Mouse (Mus musculus) neural tube, embryonic 14.5 days (tissue): ENCODE measurements around the gene Prdx5. TPM values are rescaled to one million over a fixed set of nuclear protein-coding genes. Genes with fewer than 3 reads are reported as not detected.

Experiments used
- ATAC-seq: fragments of 200-750 bp; cut with Nextera tagmentation; 2 replicates; pipeline ENCODE4 v1.8.0; 2017; ENCODE audit warnings: low read depth, mild to moderate bottlenecking, moderate TSS enrichment, moderate library complexity
- H3K27ac ChIP-seq: fragments of 300-500 bp; sonication (generic); 2 replicates; pipeline ENCODE4 v1.5.1; 2014; ENCODE audit warnings: low read depth, mild to moderate bottlenecking, control low read depth, low read length, moderate library complexity, mixed read lengths
- H3K27me3 ChIP-seq: fragments of 300-500 bp; sonication (generic); 2 replicates; pipeline ENCODE4 v1.6.1; 2014; ENCODE audit warnings: low read length; ENCODE audit not compliant: control insufficient read depth, insufficient read depth
- H3K36me3 ChIP-seq: fragments of 300-500 bp; sonication (generic); 2 replicates; pipeline ENCODE4 v1.6.1; 2014; ENCODE audit warnings: low read length, mixed read lengths; ENCODE audit not compliant: control insufficient read depth, insufficient read depth
- H3K4me1 ChIP-seq: fragments of 300-500 bp; sonication (generic); 2 replicates; pipeline ENCODE4 v1.6.1; 2014; ENCODE audit warnings: low read length; ENCODE audit not compliant: control insufficient read depth, insufficient read depth
- H3K4me2 ChIP-seq: fragments of 300-500 bp; sonication (generic); 2 replicates; pipeline ENCODE4 v1.6.1; 2014; ENCODE audit warnings: mild to moderate bottlenecking, low read depth, low read length, control low read depth
- H3K4me3 ChIP-seq: fragments of 300-500 bp; sonication (generic); 2 replicates; pipeline ENCODE4 v1.5.1; 2014; ENCODE audit warnings: low read depth, low read length, control low read depth, mixed read lengths
- H3K9ac ChIP-seq: fragments of 300-500 bp; sonication (generic); replicated peaks from 2 replicates; pipeline ENCODE4 v1.6.1; 2014; ENCODE audit warnings: low read depth, mild to moderate bottlenecking, control low read depth, low read length, mixed read lengths
- H3K9me3 ChIP-seq: fragments of 300-500 bp; sonication (generic); 2 replicates; pipeline ENCODE4 v1.6.1; 2016; ENCODE audit warnings: low read length; ENCODE audit not compliant: control insufficient read depth
- WGBS: fragments of 180-500 bp; shearing (Covaris S2); extraction: QIAGEN DNeasy Blood & Tissue Kit; methylation state at CpG from one replicate; pipeline ENCODE4 v1.1.7; 2014; 5-methylcytosine and 5-hydroxymethylcytosine counted together
- polyA plus RNA-seq: library from polyadenylated mRNA; unstranded; fragments of >200 nt; fragmentation: Nextera tagmentation; extraction: Ambion mirVana; gene quantifications from 2 replicates; pipeline ENCODE4 v1.2.1, GENCODE M21; 2014

The Prdx5 gene
- polyA plus RNA-seq: 240 and 272 TPM in 2 replicates

DNA sequence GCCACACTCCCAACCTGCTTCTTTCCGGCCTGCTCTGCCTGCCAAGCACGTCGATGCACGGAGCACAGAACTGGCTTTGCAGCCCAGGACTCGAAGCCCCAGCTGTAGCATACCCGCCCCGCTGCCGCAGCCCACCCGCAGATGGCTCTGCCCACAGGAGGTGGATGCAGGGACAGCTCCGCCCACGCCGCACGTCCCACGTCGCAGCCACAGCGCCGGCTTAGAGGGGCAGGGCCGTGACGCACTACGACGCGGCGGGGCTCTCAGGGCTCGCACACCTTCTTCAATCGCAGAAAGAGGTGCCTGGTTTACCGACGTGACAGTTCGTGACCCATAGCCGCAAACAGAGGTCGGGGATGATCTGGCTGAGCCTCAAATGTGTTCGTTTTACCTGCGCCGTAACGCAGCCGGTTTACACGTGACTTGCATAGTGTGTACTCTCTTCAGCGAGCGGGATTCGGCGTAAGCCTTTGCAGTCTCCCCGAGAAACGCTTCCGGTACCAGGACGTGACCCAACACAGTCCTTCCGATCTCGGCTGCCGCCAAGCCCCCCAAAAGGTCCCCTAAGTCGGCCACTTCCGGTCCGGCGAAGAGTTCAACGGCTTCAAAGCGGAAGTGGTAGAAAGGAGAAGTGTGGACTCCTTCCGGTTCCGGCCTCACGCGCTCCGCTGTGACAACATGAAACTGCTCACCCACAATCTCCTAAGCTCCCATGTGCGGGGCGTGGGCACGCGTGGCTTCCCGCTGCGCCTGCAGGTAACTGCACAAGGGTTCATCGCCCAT, at the start of gene Prdx5, which contains the start of gene Trmt112:
TSS of gene Prdx5 (minus strand) at position 600 of the 783 bp plus-strand sequence.
TSS of gene Trmt112 (plus strand) at position 192 of the 783 bp plus-strand sequence.
- Histone ChIP-seq H3K4me2 (peak within 1 kb of the TSS; percentile 70), H3K36me3 (peaks cover 28% of the 10 kb centered on the region), H3K27me3 (no peaks in the 10 kb centered on the region), H3K27ac (peak within 1 kb of the TSS; percentile 98), H3K4me1 (peaks cover 18% of the 10 kb centered on the region), H3K4me3 (peak within 1 kb of the TSS; percentile 55), H3K9me3 (no peaks in the 10 kb centered on the region), H3K9ac (peak within 1 kb of the TSS; percentile 68)
- WGBS: under 1% methylated on average over 65 of the region's 65 CpGs
- peak; percentile 93 for ATAC-seq

DNA sequence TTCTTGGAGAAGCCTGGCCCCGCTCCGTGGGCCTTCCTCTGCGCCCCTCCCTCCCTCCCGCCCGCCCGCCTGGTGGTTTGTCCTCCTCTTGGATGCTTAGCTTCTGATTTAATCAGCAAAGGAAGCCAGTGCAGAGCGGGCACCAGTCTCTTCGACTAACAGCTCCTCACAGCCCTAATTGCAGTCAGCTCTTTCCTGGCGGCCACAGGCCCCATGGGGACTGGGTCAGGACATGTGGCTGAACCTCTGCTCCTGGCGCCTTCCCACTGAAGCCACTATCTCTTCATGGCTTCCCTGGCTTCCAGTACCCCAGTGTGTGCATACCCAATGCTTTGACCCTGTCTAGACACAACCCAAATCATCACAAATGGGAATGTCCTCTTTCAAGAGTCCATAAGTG, 46.6 kb upstream of the Prdx5 start:
- Histone ChIP-seq H3K27me3 (no peaks in the 10 kb centered on the region), H3K4me3 (no peak overlapping the region), H3K36me3 (peaks cover 8% of the 10 kb centered on the region; the same call in 1 of the 2 replicates), H3K4me1 (peaks cover 3% of the 10 kb centered on the region; the same call in 1 of the 2 replicates), H3K4me2 (no peak overlapping the region), H3K9me3 (no peaks in the 10 kb centered on the region), H3K27ac (no peak overlapping the region), H3K9ac (no peak overlapping the region)
- WGBS: 79% methylated on average over 10 of the region's 10 CpGs
- ATAC-seq: no peak

DNA sequence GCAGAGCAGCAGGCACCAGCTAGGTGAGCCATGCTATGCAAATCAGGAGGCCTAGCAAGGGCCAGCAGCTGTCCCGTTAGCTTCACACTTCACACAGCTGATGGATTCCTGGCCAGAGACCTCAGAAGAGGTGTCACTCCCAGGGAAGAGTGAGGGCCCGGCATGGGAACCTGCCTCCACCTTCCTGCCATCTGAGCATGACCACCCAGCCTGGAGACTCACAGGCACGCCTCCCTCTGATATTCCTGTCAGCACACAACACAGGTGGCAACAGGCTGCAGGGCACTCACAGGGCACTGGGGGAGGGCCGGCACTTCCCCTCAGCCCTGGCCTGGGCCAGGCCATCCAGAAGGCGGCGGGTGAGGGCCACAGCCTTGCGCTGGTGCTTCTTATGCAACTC, 45.5 kb upstream of the Prdx5 start:
- no peak for ATAC-seq

DNA sequence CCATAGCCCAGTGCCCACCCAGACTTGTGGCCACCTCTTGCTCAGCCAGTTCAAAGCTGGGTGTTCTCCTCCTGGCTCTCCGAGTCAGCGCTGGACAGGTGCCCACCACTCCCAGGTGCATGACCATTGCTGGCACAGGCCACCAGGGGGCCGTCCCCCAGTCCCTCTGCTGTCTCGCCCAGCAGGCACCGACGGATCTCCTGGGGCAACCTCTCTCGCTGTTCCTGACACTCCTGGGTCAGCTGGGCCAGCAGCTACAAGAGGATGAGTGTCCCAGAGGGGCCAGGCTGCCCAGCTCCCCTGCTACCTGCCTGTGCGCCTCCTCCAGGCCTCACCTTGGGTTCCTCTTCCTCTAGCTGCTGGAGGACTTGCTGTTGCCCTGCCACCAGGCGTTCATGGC, 44.1 kb upstream of the Prdx5 start:
- Histone ChIP-seq H3K27ac (no peak overlapping the region), H3K4me2 (no peak overlapping the region), H3K27me3 (no peaks in the 10 kb centered on the region), H3K36me3 (peaks cover 8% of the 10 kb centered on the region; the same call in 1 of the 2 replicates), H3K9ac (no peak overlapping the region), H3K4me1 (peaks cover 10% of the 10 kb centered on the region; the same call in 1 of the 2 replicates), H3K9me3 (no peaks in the 10 kb centered on the region), H3K4me3 (no peak overlapping the region)
- no peak for ATAC-seq
- WGBS: 57% methylated on average over 9 of the region's 9 CpGs

More for the DNA sequence above, 45.5 kb upstream of the Prdx5 start:
- Histone ChIP-seq H3K4me3 (no peak overlapping the region), H3K27ac (no peak overlapping the region), H3K9ac (no peak overlapping the region), H3K4me1 (peaks cover 3% of the 10 kb centered on the region; the same call in 1 of the 2 replicates), H3K36me3 (peaks cover 8% of the 10 kb centered on the region; the same call in 1 of the 2 replicates), H3K9me3 (no peaks in the 10 kb centered on the region), H3K4me2 (no peak overlapping the region), H3K27me3 (no peaks in the 10 kb centered on the region)
- 84% methylated on average over 7 of the region's 7 CpGs for WGBS

DNA sequence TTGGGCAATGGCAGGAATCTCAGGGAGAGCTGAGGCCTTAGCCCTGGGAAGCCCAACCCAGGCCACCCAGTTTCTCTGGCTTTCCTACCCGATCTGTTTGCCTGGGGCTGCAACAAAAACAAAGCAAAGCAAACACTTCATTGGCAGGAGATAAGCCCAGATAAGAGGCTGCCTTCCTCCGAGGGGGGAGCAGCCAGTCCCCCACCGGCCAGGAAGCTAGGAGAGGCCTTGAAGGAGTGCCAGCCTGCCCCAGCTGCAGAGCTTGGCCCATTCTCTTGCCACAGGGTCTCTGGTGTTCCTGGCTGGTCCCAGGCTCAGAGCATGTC, 42.8 kb upstream of the Prdx5 start:
- no peak overlapping the region for H3K9ac ChIP-seq
- H3K27me3 ChIP-seq: no peaks in the 10 kb centered on the region
- no peak for ATAC-seq
- 54% methylated on average over 3 of the region's 3 CpGs for WGBS
- peak overlapping the region; percentile 43; the same call in 1 of the 2 replicates for H3K4me3 ChIP-seq
- H3K27ac ChIP-seq: no peak overlapping the region
- H3K36me3 ChIP-seq: peaks cover 8% of the 10 kb centered on the region; the same call in 1 of the 2 replicates
- peak overlapping the region; percentile 97; the same call in 1 of the 2 replicates for H3K4me2 ChIP-seq
- H3K9me3 ChIP-seq: no peaks in the 10 kb centered on the region
- H3K4me1 ChIP-seq: peaks cover 10% of the 10 kb centered on the region; the same call in 1 of the 2 replicates

DNA sequence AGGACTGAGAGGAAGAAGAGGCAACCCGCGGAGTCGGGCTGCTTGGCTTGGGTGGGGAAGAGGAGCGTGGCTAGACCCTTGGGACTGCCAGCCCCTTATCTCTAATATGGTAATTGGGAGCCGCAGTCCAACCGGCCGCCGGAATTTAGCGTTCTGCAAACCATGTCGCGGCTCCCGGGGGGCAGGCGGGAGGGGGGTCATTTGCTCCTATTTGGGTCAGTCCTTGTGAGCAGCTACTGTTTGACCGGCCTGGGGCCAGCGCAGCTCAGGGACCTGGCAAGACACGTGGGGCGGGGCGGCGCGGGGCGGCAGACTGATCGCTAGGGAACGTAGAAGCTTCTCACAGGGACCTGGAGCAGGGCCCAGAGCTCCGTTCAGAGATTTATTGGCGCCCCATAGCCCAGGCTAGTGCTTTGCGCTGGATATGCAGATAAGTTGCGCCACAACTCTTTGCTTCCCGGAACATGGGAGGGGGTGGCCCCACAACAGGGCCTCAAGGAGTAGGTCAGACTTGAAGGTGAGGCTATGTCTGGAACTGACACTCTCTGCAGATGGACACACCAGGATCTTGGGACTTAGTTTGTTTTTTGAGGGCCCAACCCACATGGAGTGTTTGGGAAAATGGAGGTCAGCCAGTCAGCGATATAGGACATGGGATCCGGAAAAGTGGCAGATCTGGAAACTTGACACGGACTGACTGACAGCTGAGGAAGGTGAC, 42.2 kb upstream of the Prdx5 start:
- peak overlapping the region; percentile 43 for H3K4me3 ChIP-seq
- H3K27me3 ChIP-seq: no peaks in the 10 kb centered on the region
- WGBS: 3% methylated on average over 31 of the region's 31 CpGs
- no peaks in the 10 kb centered on the region for H3K9me3 ChIP-seq
- H3K27ac ChIP-seq: peak overlapping the region; percentile 88
- H3K36me3 ChIP-seq: peaks cover 8% of the 10 kb centered on the region; the same call in 1 of the 2 replicates
- peak overlapping the region; percentile 72 for H3K9ac ChIP-seq
- peak; percentile 54 for ATAC-seq
- peak overlapping the region; percentile 97 for H3K4me2 ChIP-seq
- H3K4me1 ChIP-seq: peaks cover 10% of the 10 kb centered on the region; the same call in 1 of the 2 replicates

DNA sequence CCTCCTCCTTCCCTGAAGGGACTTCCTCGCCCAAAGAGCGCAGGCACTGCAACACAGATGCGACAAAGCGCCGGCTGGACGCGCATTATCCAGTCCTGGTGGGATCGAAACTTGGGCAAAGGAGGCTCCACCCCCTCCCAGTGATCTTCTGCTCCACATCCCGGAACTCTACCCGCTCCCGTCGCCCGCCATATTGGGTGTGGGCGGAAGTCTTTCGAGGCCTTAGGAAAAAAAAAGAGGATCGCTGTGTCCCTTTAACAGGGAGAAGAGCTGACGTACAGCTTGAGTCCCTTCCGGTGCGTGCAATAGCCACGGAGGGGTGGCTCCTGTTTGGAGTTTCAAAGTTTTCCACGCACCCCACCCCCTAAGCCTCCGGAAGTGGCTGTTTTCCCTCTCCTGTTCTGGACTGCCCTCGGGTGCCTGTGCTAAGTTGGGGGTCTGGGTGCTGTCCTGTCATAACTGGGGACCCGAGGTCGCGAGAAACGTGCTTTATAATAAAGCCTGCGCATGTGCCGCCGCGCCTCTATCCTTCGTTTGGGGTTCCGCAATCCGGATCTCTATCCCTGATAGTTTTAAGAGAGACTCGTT, 41.6 kb upstream of the Prdx5 start:
- H3K27ac ChIP-seq: peak overlapping the region; percentile 88
- WGBS: under 1% methylated on average over 35 of the region's 35 CpGs

DNA sequence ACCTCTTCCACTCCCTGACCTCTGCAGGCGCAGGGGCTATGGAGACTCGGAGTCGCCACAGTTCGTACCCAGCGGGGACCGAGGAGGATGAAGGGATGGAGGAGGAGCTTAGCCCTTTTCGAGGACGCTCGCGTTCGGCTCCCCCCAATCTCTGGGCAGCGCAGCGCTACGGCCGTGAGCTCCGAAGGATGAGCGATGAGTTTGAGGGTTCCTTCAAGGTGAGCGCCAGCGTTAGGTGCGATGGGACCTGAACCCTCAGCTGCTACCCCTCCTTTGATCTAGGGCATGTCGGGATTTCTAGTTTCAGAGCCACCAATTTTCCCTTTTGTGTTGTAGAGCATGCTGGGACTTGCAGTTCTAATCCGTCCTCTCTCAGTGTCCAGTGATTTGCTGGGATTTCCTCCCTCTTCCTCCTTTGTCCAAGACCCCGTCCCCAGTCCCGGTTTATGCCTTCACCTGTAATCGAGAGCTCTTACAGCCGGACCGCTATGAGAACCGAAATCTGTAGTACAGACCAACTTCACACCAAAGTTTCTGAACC, 40.8 kb upstream of the Prdx5 start:
- peaks cover 10% of the 10 kb centered on the region; the same call in 1 of the 2 replicates for H3K4me1 ChIP-seq
- no peaks in the 10 kb centered on the region for H3K27me3 ChIP-seq
- H3K4me3 ChIP-seq: peak overlapping the region; percentile 43
- H3K9ac ChIP-seq: peak overlapping the region; percentile 72
- WGBS: under 1% methylated on average over 28 of the region's 28 CpGs
- H3K4me2 ChIP-seq: peak overlapping the region; percentile 97
- peak overlapping the region; percentile 88 for H3K27ac ChIP-seq
- ATAC-seq: peak; percentile 44
- peaks cover 4% of the 10 kb centered on the region; the same call in 1 of the 2 replicates for H3K36me3 ChIP-seq
- no peaks in the 10 kb centered on the region for H3K9me3 ChIP-seq

More for the DNA sequence above, 41.6 kb upstream of the Prdx5 start:
- Histone ChIP-seq H3K9me3 (no peaks in the 10 kb centered on the region), H3K4me1 (peaks cover 10% of the 10 kb centered on the region; the same call in 1 of the 2 replicates), H3K36me3 (peaks cover 8% of the 10 kb centered on the region; the same call in 1 of the 2 replicates), H3K27me3 (no peaks in the 10 kb centered on the region), H3K9ac (peak overlapping the region; percentile 72), H3K4me3 (peak overlapping the region; percentile 43), H3K4me2 (peak overlapping the region; percentile 97)
- peak; percentile 85 for ATAC-seq
